Mouse (Mus musculus) neural tube, embryonic 11.5 days (tissue): Measurements from ENCODE around the gene Ppt1. TPM values are rescaled to one million over a fixed set of nuclear protein-coding genes. Genes with fewer than 3 reads are reported as not detected.

ENCODE experiments used
- ATAC-seq: fragments of 200-750 bp; cut with Nextera tagmentation; 2 replicates; pipeline ENCODE4 v1.8.0; 2017; ENCODE audit warnings: moderate number of reproducible peaks, mild to moderate bottlenecking, moderate TSS enrichment, moderate library complexity; ENCODE audit not compliant: insufficient read depth, low FRiP score, low TSS enrichment
- DNase-seq: peaks from one replicate; pipeline ENCODE4 v3.0.0-alpha.2; 2015; ENCODE audit warnings: low spot score
- H3K27ac ChIP-seq: fragments of 300-500 bp; sonication (generic); 2 replicates; pipeline ENCODE4 v1.5.1; 2014; ENCODE audit warnings: low read depth, mild to moderate bottlenecking, low read length
- H3K27me3 ChIP-seq: fragments of 300-500 bp; sonication (generic); 2 replicates; pipeline ENCODE4 v1.6.1; 2014; ENCODE audit warnings: mild to moderate bottlenecking, low read length, mixed read lengths; ENCODE audit not compliant: control insufficient read depth, insufficient read depth
- H3K36me3 ChIP-seq: fragments of 300-500 bp; sonication (generic); 2 replicates; pipeline ENCODE4 v1.6.1; 2014; ENCODE audit warnings: mild to moderate bottlenecking, low read length, moderate library complexity, mixed read lengths; ENCODE audit not compliant: control insufficient read depth, insufficient read depth
- H3K4me1 ChIP-seq: fragments of 300-500 bp; sonication (generic); 2 replicates; pipeline ENCODE4 v1.6.1; 2014; ENCODE audit warnings: low read length, mixed read lengths; ENCODE audit not compliant: control insufficient read depth, insufficient read depth
- H3K4me2 ChIP-seq: fragments of 300-500 bp; sonication (generic); 2 replicates; pipeline ENCODE4 v1.6.1; 2014; ENCODE audit warnings: low read depth, mild to moderate bottlenecking, moderate library complexity
- H3K4me3 ChIP-seq: fragments of 300-500 bp; sonication (generic); 2 replicates; pipeline ENCODE4 v1.5.1; 2014; ENCODE audit warnings: low read depth, low read length
- H3K9ac ChIP-seq: fragments of 300-500 bp; sonication (generic); 2 replicates; pipeline ENCODE4 v1.6.1; 2014; ENCODE audit warnings: mild to moderate bottlenecking, low read length
- H3K9me3 ChIP-seq: fragments of 300-500 bp; sonication (generic); 2 replicates; pipeline ENCODE4 v1.6.1; 2016; ENCODE audit warnings: low read length; ENCODE audit not compliant: control insufficient read depth
- WGBS: fragments of 180-500 bp; shearing (Covaris S2); extraction: QIAGEN DNeasy Blood & Tissue Kit; methylation state at CpG from one replicate; pipeline ENCODE4 v1.1.7; 2014; 5-methylcytosine and 5-hydroxymethylcytosine counted together
- polyA plus RNA-seq: library from polyadenylated mRNA; unstranded; fragments of >200 nt; fragmentation: Nextera tagmentation; extraction: Ambion mirVana; gene quantifications from 2 replicates; pipeline ENCODE4 v1.2.1, GENCODE M21; 2014

The Ppt1 gene
- polyA plus RNA-seq, 1 experiment from 2014 or later = 62.1 TPM

DNA sequence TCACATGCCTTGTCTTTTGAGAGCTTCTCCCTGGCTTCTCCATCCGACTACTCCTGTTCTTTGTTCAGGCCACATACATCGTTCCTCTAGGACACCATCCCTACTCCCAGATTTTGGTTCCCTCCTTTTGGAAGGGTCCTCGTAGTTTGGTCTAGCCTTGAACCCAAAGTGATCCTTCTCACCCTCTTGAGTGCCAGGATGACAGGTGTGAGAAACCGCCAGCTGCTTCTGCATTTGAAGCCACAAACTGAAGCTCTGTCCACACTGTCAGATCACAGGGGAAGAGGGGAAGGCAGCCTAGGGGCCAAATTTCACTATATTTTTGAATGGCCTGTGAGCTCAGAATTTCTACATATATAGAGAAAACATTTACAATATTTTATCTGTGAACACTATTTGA is 18.7 kb downstream of the Ppt1 start:
- H3K4me1 ChIP-seq = no peaks in the 10 kb centered on the region
- no peak for DNase-seq
- ATAC-seq = no peak
- peaks cover 4% of the 10 kb centered on the region for H3K36me3 ChIP-seq
- no peak overlapping the region for H3K27ac ChIP-seq
- H3K9ac ChIP-seq = no peak overlapping the region
- no peak overlapping the region for H3K4me3 ChIP-seq
- 92% methylated on average over 4 of the region's 4 CpGs for WGBS
- no peaks in the 10 kb centered on the region for H3K9me3 ChIP-seq
- no peaks in the 10 kb centered on the region for H3K27me3 ChIP-seq
- H3K4me2 ChIP-seq = no peak overlapping the region

GRCm38 (mm10) chr4:122857909-122858308 is 21.9 kb downstream of the Ppt1 start:
- no peak overlapping the region for H3K9ac ChIP-seq
- H3K9me3 ChIP-seq = no peaks in the 10 kb centered on the region
- no peaks in the 10 kb centered on the region for H3K4me1 ChIP-seq
- no peak overlapping the region for H3K4me3 ChIP-seq
- H3K27me3 ChIP-seq = no peaks in the 10 kb centered on the region
- DNase-seq (no peak), ATAC-seq (no peak)
- no peak overlapping the region for H3K27ac ChIP-seq
- peaks cover 3% of the 10 kb centered on the region for H3K36me3 ChIP-seq
- 56% methylated on average over 2 of the region's 2 CpGs for WGBS
- no peak overlapping the region for H3K4me2 ChIP-seq

GRCm38 (mm10) chr4:122859096-122859674 is 23.1 kb downstream of the Ppt1 start:
- Histone ChIP-seq H3K4me3 (no peak overlapping the region), H3K27me3 (no peaks in the 10 kb centered on the region), H3K27ac (no peak overlapping the region), H3K9ac (no peak overlapping the region), H3K4me2 (no peak overlapping the region), H3K36me3 (peaks cover 3% of the 10 kb centered on the region), H3K4me1 (no peaks in the 10 kb centered on the region), H3K9me3 (no peaks in the 10 kb centered on the region)
- no peak for ATAC-seq
- no peak for DNase-seq
- 84% methylated on average over 6 of the region's 6 CpGs for WGBS

DNA sequence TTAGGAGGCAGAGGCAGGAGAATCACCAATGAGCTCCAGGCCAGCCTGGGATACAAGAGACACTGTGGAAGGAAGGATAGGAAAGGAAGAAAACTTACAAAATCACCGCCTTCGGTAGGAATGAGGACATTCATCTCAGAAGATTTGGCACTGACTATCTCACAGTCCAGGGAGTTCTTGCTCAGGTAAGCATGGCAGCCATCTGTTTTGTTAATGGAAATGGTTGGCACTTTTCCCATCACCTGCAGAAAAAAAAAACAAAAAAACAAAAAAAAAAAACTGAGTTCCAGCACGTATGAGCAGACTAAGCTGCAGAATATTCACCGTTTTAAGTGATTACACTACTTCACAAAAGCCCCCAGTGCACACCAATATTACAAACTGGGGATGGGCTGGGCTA is 25.8 kb downstream of the Ppt1 start:
- Histone ChIP-seq H3K9me3 (no peaks in the 10 kb centered on the region), H3K27me3 (no peaks in the 10 kb centered on the region), H3K9ac (no peak overlapping the region), H3K4me3 (no peak overlapping the region), H3K36me3 (peaks cover 3% of the 10 kb centered on the region), H3K27ac (no peak overlapping the region), H3K4me1 (no peaks in the 10 kb centered on the region), H3K4me2 (no peak overlapping the region)
- WGBS = 96% methylated on average over 4 of the region's 4 CpGs
- ATAC-seq = no peak
- DNase-seq = no peak

- H3K36me3 ChIP-seq = peaks cover 3% of the 10 kb centered on the region; the same call in 1 of the 2 replicates
- no peaks in the 10 kb centered on the region for H3K4me1 ChIP-seq
- no peaks in the 10 kb centered on the region for H3K9me3 ChIP-seq
- H3K4me2 ChIP-seq = no peak overlapping the region
- H3K4me3 ChIP-seq = no peak overlapping the region
- ATAC-seq = no peak
- H3K9ac ChIP-seq = no peak overlapping the region
- DNase-seq = no peak
- no peaks in the 10 kb centered on the region for H3K27me3 ChIP-seq
- H3K27ac ChIP-seq = no peak overlapping the region
- WGBS = 87% methylated on average over 1 of the region's 1 CpGs
These were observed 32.0 kb downstream of the Ppt1 start for GRCm38 (mm10) chr4:122868041-122868440.

DNA sequence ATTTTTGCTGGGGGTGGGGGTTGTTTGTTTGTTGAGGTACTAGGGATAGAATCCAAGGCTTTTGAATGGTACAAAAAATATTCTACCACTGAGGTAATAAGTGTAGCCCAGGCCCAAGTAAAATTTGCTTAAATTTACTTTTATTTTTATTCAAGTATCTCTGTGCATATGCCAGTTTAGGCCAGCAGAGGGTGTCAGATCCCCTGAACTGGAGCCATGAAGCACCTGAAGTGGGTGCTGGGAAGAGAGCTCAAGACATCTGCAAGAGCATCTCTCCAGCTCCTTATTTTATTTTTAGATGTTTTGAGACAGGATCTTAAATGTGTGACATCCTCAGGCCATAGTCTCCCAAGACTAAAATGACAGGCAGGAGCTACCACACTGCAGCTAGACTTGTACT is 34.0 kb downstream of the Ppt1 start:
- DNase-seq (no peak), ATAC-seq (no peak)
- no peak overlapping the region for H3K9ac ChIP-seq
- no peaks in the 10 kb centered on the region for H3K27me3 ChIP-seq
- H3K4me2 ChIP-seq = no peak overlapping the region
- no peaks in the 10 kb centered on the region for H3K9me3 ChIP-seq
- no peaks in the 10 kb centered on the region for H3K4me1 ChIP-seq
- no peak overlapping the region for H3K4me3 ChIP-seq
- H3K36me3 ChIP-seq = 0 out of 2 replicates have a peak, but pooled peaks cover 3% of the 10 kb centered on the region
- no peak overlapping the region for H3K27ac ChIP-seq

DNA sequence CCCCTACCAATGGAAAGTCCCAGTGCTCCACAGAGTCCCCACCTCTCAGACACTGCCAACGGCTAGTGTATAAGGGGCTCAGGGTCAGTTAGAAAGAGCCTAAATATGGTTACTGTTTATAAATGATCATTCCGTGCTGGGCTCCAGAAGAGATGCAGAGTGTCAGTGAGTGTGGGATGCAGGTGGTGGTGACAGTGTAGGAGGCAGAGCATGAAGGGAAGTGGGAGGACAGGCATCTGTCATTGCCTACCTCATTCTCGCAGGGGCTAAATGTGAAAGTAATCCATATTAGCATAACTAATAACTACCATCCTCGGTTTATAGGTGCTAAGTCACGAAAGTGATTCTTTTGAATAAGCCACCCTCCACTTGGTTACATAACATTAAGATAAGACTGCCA is 34.7 kb downstream of the Ppt1 start:
- Histone ChIP-seq H3K9ac (no peak overlapping the region), H3K27me3 (no peaks in the 10 kb centered on the region), H3K4me1 (no peaks in the 10 kb centered on the region), H3K27ac (no peak overlapping the region), H3K4me2 (no peak overlapping the region), H3K9me3 (no peaks in the 10 kb centered on the region), H3K36me3 (0 out of 2 replicates have a peak, but pooled peaks cover 3% of the 10 kb centered on the region), H3K4me3 (no peak overlapping the region)
- no peak for ATAC-seq
- 90% methylated on average over 5 of the region's 5 CpGs for WGBS
- DNase-seq = no peak

GRCm38 (mm10) chr4:122871269-122871668 is 35.2 kb downstream of the Ppt1 start:
- no peak overlapping the region for H3K4me3 ChIP-seq
- H3K4me1 ChIP-seq = no peaks in the 10 kb centered on the region
- H3K27me3 ChIP-seq = no peaks in the 10 kb centered on the region
- DNase-seq (no peak), ATAC-seq (no peak)
- no peak overlapping the region for H3K9ac ChIP-seq
- H3K27ac ChIP-seq = no peak overlapping the region
- H3K36me3 ChIP-seq = 0 out of 2 replicates have a peak, but pooled peaks cover 3% of the 10 kb centered on the region
- WGBS = 91% methylated on average over 11 of the region's 11 CpGs
- no peak overlapping the region for H3K4me2 ChIP-seq
- no peaks in the 10 kb centered on the region for H3K9me3 ChIP-seq

GRCm38 (mm10) chr4:122871989-122872388 is 35.9 kb downstream of the Ppt1 start:
- H3K4me3 ChIP-seq = no peak overlapping the region
- WGBS = 87% methylated on average over 2 of the region's 2 CpGs

More at GRCm38 (mm10) chr4:122871989-122872388, 35.9 kb downstream of the Ppt1 start:
- H3K9ac ChIP-seq = no peak overlapping the region
- no peak overlapping the region for H3K4me2 ChIP-seq
- H3K4me1 ChIP-seq = no peaks in the 10 kb centered on the region
- DNase-seq = no peak
- H3K9me3 ChIP-seq = no peaks in the 10 kb centered on the region
- H3K27ac ChIP-seq = no peak overlapping the region
- no peak for ATAC-seq
- no peaks in the 10 kb centered on the region for H3K27me3 ChIP-seq
- H3K36me3 ChIP-seq = 0 out of 2 replicates have a peak, but pooled peaks cover 3% of the 10 kb centered on the region
